8 mouse cellular contexts compared by ENCODE assay signal in genomic region chr2:29922011-29922410, GRCm38 (mm10). TPM values are rescaled to one million over a fixed set of nuclear protein-coding genes. Genes with fewer than 3 reads are reported as not detected.
DNase-seq lines count a peak whose midpoint lies in the region; ATAC-seq lines count a peak whose summit lies in the region.

No protein-coding gene starts in this region.

- H3K36me3 ChIP-seq in intestine, embryonic 16.5 days (ENCODE audit: control insufficient read depth, insufficient read depth, low read length) = peaks cover 14% of the 10 kb centered on the region
- peaks cover 98% of the 10 kb centered on the region for H3K36me3 ChIP-seq in forebrain, embryonic 10.5 days (replicated peaks)

- H3K4me1 ChIP-seq in intestine, embryonic 16.5 days (ENCODE audit: control insufficient read depth, insufficient read depth, low read length) = no peaks in the 10 kb centered on the region
- no peaks in the 10 kb centered on the region for H3K4me1 ChIP-seq in forebrain, embryonic 10.5 days

- no peaks in the 10 kb centered on the region for H3K27me3 ChIP-seq in intestine, embryonic 16.5 days (replicated peaks; ENCODE audit: control insufficient read depth, insufficient read depth, low read length)
- H3K27me3 ChIP-seq in forebrain, embryonic 10.5 days (ENCODE audit: poor library complexity, severe bottlenecking) = no peaks in the 10 kb centered on the region

- no peak overlapping the region for H3K9ac ChIP-seq in intestine, embryonic 16.5 days (ENCODE audit: low read depth, low read length)

- no peak overlapping the region for H3K4me3 ChIP-seq in intestine, embryonic 16.5 days (ENCODE audit: low read length)
- H3K4me3 ChIP-seq in forebrain, embryonic 10.5 days = no peak overlapping the region

- no peak overlapping the region for H3K4me2 ChIP-seq in intestine, embryonic 16.5 days (ENCODE audit: low read depth, low read length)

- no peaks in the 10 kb centered on the region for H3K9me3 ChIP-seq in intestine, embryonic 16.5 days (ENCODE audit: control insufficient read depth, low read length)
- no peaks in the 10 kb centered on the region for H3K9me3 ChIP-seq in forebrain, embryonic 10.5 days

- ATAC-seq in intestine, embryonic 16.5 days = peak; percentile 21; the same call in 1 of the 2 replicates

- WGBS in intestine, embryonic 16.5 days = 46% methylated on average over 11 of the region's 11 CpGs
- 91% methylated on average over 11 of the region's 11 CpGs for WGBS in forebrain, embryonic 10.5 days

- H3K27ac ChIP-seq in intestine, embryonic 16.5 days (ENCODE audit: low read length) = no peak overlapping the region
- no peak overlapping the region for H3K27ac ChIP-seq in forebrain, embryonic 10.5 days

- peak; percentile 31 for DNase-seq in layer of hippocampus, adult 11-12 months (ENCODE audit: low spot score)
- no peak for DNase-seq in layer of hippocampus, postnatal 36 days
- DNase-seq in adipocyte (ENCODE audit: low spot score) = peak; percentile 47
- peak; percentile 47 to 55 for DNase-seq in cerebellum, postnatal 10 days
- peak; percentile 74 for DNase-seq in lung, postnatal 36 days
- DNase-seq in testis, postnatal 14 days (ENCODE audit: low spot score) = peak; percentile 47
- DNase-seq in forebrain, embryonic 10.5 days (ENCODE audit: extremely low spot score, low spot score) = no peak

RNA-seq across cellular contexts. Expression of gene Gle1, which starts 13.2 kb away (rescaled TPM):
- 10 to 100 TPM; 38.7 to 45.5 TPM for total RNA-seq in layer of hippocampus, postnatal 36 days (2021)
- polyA plus RNA-seq in intestine, embryonic 16.5 days (2015; fragmentation: Nextera tagmentation; extraction: Ambion mirVana) = 38.2 and 44.6 TPM in 2 replicates
- 74.9 and 77.4 TPM in 2 replicates for polyA plus RNA-seq in forebrain, embryonic 10.5 days (2016; fragmentation: Nextera tagmentation; extraction: Ambion mirVana)

RNA-seq across cellular contexts. Expression of gene Odf2, which starts 33.0 kb away (rescaled TPM):
- total RNA-seq in layer of hippocampus, postnatal 36 days (2021) = 100 to 1,000 TPM; 101 to 114 TPM
- polyA plus RNA-seq in intestine, embryonic 16.5 days (2015; fragmentation: Nextera tagmentation; extraction: Ambion mirVana) = 30.5 and 37.1 TPM in 2 replicates
- 124 and 125 TPM in 2 replicates for polyA plus RNA-seq in forebrain, embryonic 10.5 days (2016; fragmentation: Nextera tagmentation; extraction: Ambion mirVana)

RNA-seq across cellular contexts. Expression of gene Sptan1, which starts 43.3 kb away (rescaled TPM):
- 100 to 1,000 TPM; 824 to 881 TPM for total RNA-seq in layer of hippocampus, postnatal 36 days (2021)
- polyA plus RNA-seq in intestine, embryonic 16.5 days (2015; fragmentation: Nextera tagmentation; extraction: Ambion mirVana) = 66.0 and 76.0 TPM in 2 replicates
- polyA plus RNA-seq in forebrain, embryonic 10.5 days (2016; fragmentation: Nextera tagmentation; extraction: Ambion mirVana) = 85.9 and 90.3 TPM in 2 replicates

RNA-seq across cellular contexts. Expression of gene Cercam, which starts 53.0 kb away (rescaled TPM):
- total RNA-seq in layer of hippocampus, postnatal 36 days (2021) = 1 to 10 TPM; 6.6 to 7.7 TPM
- 24.5 and 24.8 TPM in 2 replicates for polyA plus RNA-seq in intestine, embryonic 16.5 days (2015; fragmentation: Nextera tagmentation; extraction: Ambion mirVana)
- polyA plus RNA-seq in forebrain, embryonic 10.5 days (2016; fragmentation: Nextera tagmentation; extraction: Ambion mirVana) = 15.0 and 16.3 TPM in 2 replicates

Comparison
In these comparisons a context has a peak if more than half of its experiments do, and no peak if none do; other contexts are left out.
1. DNase-seq: peak in layer of hippocampus, adult 11-12 months (single experiment), adipocyte (single experiment), cerebellum, postnatal 10 days (2 of 2), lung, postnatal 36 days (single experiment) and testis, postnatal 14 days (single experiment); none in layer of hippocampus, postnatal 36 days (0 of 2) and forebrain, embryonic 10.5 days (single experiment).